Mouse (Mus musculus) retina, embryonic 14.5 days (tissue): ENCODE results near the gene Mrap.

Experiments used
- DNase-seq: peaks from one replicate; pipeline ENCODE4 v3.0.0-alpha.2; 2015; ENCODE audit warnings: low spot score

The Mrap gene

DNA sequence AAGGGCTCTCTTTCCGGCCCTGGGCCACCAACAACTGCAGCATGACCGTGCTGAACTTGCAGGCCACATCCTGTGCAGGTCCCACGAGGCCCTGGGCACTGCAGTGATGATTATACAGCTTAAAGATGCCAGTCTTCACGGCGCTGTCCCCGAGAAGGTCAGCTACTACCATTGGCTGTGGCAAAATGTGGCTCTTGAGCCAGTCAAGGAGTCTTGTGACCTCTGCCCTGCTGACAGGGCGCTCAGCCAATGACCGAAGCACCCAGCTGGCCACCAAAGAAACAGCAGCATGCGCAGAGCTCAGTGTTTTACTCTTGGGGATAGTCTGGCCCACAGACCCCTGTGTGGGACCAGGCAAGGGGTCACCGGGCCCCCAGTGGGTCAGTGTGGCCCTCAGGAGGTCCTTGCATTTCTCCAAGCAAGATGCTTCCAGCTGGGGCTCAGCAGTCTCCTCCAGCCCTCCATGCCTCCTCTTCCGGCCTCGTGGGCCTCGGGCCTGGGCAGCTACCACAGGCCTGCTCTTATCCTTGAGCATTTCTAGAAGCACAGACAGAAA lies 15.5 kb downstream of the Mrap start:
- no peak for DNase-seq

- DNase-seq: no peak
Measured at GRCm38 (mm10) chr16:90759335-90759734, 21.3 kb downstream of the Mrap start.

- DNase-seq: no peak
Measured at GRCm38 (mm10) chr16:90760515-90760914, 22.5 kb downstream of the Mrap start.

GRCm38 (mm10) chr16:90765195-90765877 lies 27.3 kb downstream of the Mrap start:
- DNase-seq: no peak

GRCm38 (mm10) chr16:90766919-90767454 lies 29.0 kb downstream of the Mrap start:
- DNase-seq: no peak

DNA sequence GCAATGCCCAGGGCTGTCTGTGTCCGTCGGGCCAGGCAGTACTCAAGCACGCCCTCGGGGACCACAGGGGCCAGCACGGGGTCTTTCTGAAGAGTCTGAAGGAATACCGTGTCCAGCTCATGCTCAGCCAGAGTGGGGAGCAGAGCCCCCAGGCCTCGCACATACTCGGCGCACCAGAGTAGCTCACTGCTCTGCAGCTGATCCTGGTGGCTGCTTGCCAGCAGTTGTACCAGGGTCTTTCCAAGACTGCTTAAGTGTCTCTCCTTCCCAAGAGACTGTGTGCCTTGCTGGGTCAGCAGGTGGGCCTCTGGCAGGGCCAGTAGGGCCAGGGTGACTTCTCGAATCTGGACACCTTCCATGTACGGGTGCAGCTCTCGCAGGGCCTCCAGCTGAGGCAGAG lies 36.2 kb downstream of the Mrap start:
- no peak for DNase-seq

- no peak for DNase-seq
Measured at GRCm38 (mm10) chr16:90774646-90775045, 36.6 kb downstream of the Mrap start.

GRCm38 (mm10) chr16:90775946-90776520 lies 38.0 kb downstream of the Mrap start:
- DNase-seq: no peak

DNA sequence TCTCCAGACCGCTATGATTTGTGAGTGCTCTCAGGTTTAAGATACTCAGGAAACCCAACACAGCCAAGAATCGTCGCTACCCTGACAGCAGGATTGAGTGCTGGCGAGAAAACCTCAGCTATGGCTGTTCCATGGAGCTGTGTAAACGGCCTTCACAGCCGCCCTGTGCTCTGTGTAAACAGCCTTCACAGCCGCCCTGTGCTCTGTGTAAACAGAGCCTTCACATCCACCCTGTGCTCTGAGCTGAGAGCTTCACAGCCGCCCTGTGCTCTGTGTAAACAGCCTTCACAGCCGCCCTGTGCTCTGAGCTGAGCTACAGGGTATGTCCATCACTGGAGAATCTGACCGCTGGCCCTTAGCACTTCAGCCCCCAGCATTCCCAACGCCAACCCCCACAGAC lies 41.8 kb downstream of the Mrap start:
- no peak for DNase-seq

DNA sequence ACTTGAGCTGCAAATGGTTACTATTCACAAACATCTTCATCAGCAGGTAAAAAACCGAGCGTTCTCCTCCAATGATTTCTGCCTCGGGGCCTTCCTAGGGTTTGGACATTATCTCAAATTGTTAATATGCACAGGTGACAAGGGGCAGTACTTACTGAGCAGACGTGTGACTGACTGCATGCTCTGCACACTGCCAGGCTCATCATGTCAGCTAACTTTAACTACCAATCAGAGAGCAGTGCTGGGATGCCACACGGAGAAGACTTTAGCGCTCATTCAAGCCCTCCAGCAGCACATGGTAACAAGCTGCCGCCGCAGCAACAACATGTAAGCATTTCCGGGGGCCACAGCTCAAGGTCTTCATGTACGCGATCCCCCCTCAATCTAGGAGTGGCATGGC lies 45.3 kb downstream of the Mrap start:
- no peak for DNase-seq

DNA sequence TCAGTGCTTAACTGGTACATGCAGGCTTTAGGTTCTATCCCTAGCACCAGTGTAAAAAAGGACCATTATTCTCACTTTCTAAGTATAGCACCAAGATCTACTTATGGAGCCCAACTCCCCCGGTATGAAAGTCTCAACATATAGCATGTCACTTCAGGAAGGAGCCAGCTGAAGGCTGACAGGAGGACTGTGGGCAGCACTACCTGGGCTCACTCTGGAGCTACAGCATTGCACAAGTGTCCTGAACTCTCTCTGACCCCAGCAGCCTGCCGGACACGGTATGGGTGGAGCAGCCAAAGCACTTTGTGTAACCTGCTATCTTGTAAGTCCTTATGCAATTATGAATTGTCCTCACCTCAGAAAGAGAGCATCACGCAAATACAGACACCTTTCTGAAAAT lies 47.2 kb downstream of the Mrap start:
- no peak for DNase-seq

GRCm38 (mm10) chr16:90788580-90788979 lies 50.6 kb downstream of the Mrap start:
- no peak for DNase-seq

- DNase-seq: no peak
Measured at GRCm38 (mm10) chr16:90790946-90791345, 52.9 kb downstream of the Mrap start.

GRCm38 (mm10) chr16:90792066-90792465 lies 54.1 kb downstream of the Mrap start:
- DNase-seq: no peak

- no peak for DNase-seq
Measured at GRCm38 (mm10) chr16:90792500-90792899, 54.5 kb downstream of the Mrap start.

GRCm38 (mm10) chr16:90794708-90795107 lies 56.7 kb downstream of the Mrap start:
- DNase-seq: no peak

GRCm38 (mm10) chr16:90798446-90798845 lies 60.4 kb downstream of the Mrap start:
- DNase-seq: no peak

GRCm38 (mm10) chr16:90798848-90799247 lies 60.8 kb downstream of the Mrap start:
- DNase-seq: no peak
